Mouse (Mus musculus) CH12.LX (cell line): ENCODE data around the gene Wdpcp.

ENCODE experiments used
- CTCF ChIP-seq, 2 experiments: IDR thresholded peaks in 1 of 2; conservative IDR thresholded peaks in 1 of 2; 2 replicates each; pipeline ENCODE4 v1.5.1; 2011 to 2012; ENCODE audit warnings: low read depth in 2 of 2, low read length in 2 of 2, improper control_type of control experiment in 1 of 2, inconsistent platforms in 1 of 2, mild to moderate bottlenecking in 1 of 2, moderate library complexity in 1 of 2
- EP300 ChIP-seq: IDR thresholded peaks from 2 replicates; pipeline ENCODE4 v1.6.1; 2011; ENCODE audit warnings: low read length, improper control_type of control experiment
- PAX5 ChIP-seq: IDR thresholded peaks from 2 replicates; pipeline ENCODE4 v1.6.1; 2012; ENCODE audit warnings: low read length, inconsistent platforms, mixed read lengths
- POLR2AphosphoS2 ChIP-seq: IDR thresholded peaks from 2 replicates; pipeline ENCODE4 v1.6.1; 2011; ENCODE audit warnings: low read depth, low read length, improper control_type of control experiment
- TBP ChIP-seq: conservative IDR thresholded peaks from 2 replicates; pipeline ENCODE4 v1.6.1; 2011; ENCODE audit warnings: low read depth, low read length, improper control_type of control experiment
- ZMIZ1 ChIP-seq: IDR thresholded peaks from 2 replicates; pipeline ENCODE4 v1.6.1; 2012; ENCODE audit warnings: low read depth, mild to moderate bottlenecking, inconsistent platforms, low read length, improper control_type of control experiment

DNA sequence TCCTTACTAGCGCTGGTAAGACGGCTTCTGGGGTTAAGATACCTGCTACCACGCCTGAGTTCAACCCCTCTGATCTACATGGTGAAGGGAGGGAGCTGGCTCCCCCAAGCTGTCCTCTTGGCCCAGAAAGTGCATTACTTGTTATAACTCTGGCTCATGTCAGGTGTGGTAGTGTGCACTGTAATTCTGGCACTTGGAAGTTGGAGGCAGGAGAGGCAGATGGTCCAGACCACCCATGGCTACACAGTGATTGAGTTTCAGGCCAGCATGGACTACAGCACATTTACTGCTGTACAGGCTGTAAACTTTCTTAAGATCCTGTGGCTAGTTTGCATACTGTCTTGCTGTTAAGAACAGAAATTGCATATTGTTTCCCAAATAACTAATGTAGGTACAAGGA, 322.7 kb downstream of the Wdpcp start:
- no peak for TF ChIP-seq CTCF (conservative IDR thresholded peaks at IDR 0.05 in 1 of 2, IDR thresholded peaks at IDR 0.05 in 1 of 2; ENCODE audit: low read depth in 2 of 2, low read length in 2 of 2)
- no peak for TF ChIP-seq EP300
- TF ChIP-seq PAX5, result no peak
- no peak for TF ChIP-seq TBP
- TF ChIP-seq ZMIZ1, result no peak
- no peak for TF ChIP-seq POLR2AphosphoS2
